Mouse (Mus musculus) MEL (cell line): ENCODE measurements around the gene Dpysl4. TPM values are rescaled to one million over a fixed set of nuclear protein-coding genes. Genes with fewer than 3 reads are reported as not detected.

Source experiments
- DNase-seq: peaks from one replicate; pipeline ENCODE4 v3.0.0; 2011; ENCODE audit warnings: low read depth, low spot score
- H3K27ac ChIP-seq: 2 replicates; pipeline ENCODE4 v1.5.1; 2012; ENCODE audit warnings: low read depth, mild to moderate bottlenecking, control low read depth, low read length, moderate library complexity; ENCODE audit not compliant: control insufficient read depth
- H3K27me3 ChIP-seq, 2 experiments: fragments of 150-350 bp in 1 of 2; sonication (generic) in 1 of 2; 2 replicates each; pipeline ENCODE4 v1.6.1; 2012; ENCODE audit warnings: low read length in 2 of 2, mild to moderate bottlenecking in 2 of 2, improper control_type of control experiment in 1 of 2, moderate library complexity in 1 of 2; ENCODE audit not compliant: insufficient read depth in 2 of 2, control insufficient read depth in 1 of 2
- H3K36me3 ChIP-seq, 2 experiments: 2 replicates each; pipeline ENCODE4 v1.6.1; 2012 to 2014; ENCODE audit warnings: low read length in 2 of 2, improper control_type of control experiment in 1 of 2, inconsistent platforms in 1 of 2, mild to moderate bottlenecking in 1 of 2; ENCODE audit not compliant: insufficient read depth in 2 of 2, control insufficient read depth in 1 of 2
- H3K4me1 ChIP-seq, 2 experiments: fragments of 150-350 bp in 1 of 2; sonication (generic) in 1 of 2; 2 replicates each; pipeline ENCODE4 v1.6.1; 2012; ENCODE audit warnings: low read length in 2 of 2, improper control_type of control experiment in 1 of 2, mild to moderate bottlenecking in 1 of 2; ENCODE audit not compliant: insufficient read depth in 2 of 2, control insufficient read depth in 1 of 2
- H3K4me3 ChIP-seq, 2 experiments: fragments of 150-350 bp in 1 of 2; sonication (generic) in 1 of 2; 2 replicates each; pipeline ENCODE4 v1.5.1; 2012; ENCODE audit warnings: low read depth in 2 of 2, low read length in 2 of 2, mild to moderate bottlenecking in 2 of 2, moderate library complexity in 2 of 2, control low read depth in 1 of 2, improper control_type of control experiment in 1 of 2; ENCODE audit not compliant: control insufficient read depth in 1 of 2, insufficient read depth in 1 of 2
- H3K79me2 ChIP-seq: 2 replicates; pipeline ENCODE4 v1.6.1; 2012; ENCODE audit warnings: mild to moderate bottlenecking, low read length, moderate library complexity; ENCODE audit not compliant: control insufficient read depth, poor library complexity, insufficient read depth
- H3K9ac ChIP-seq: 2 replicates; pipeline ENCODE4 v1.6.1; 2012; ENCODE audit warnings: low read depth, mild to moderate bottlenecking, control low read depth, low read length, moderate library complexity; ENCODE audit not compliant: control insufficient read depth, poor library complexity, severe bottlenecking
- H3K9me3 ChIP-seq: fragments of 150-350 bp; sonication (generic); replicated peaks from 2 replicates; pipeline ENCODE4 v1.6.1; 2012; ENCODE audit warnings: mild to moderate bottlenecking, low read length, improper control_type of control experiment, moderate library complexity; ENCODE audit not compliant: insufficient read depth
- CHD1 ChIP-seq: IDR thresholded peaks from 2 replicates; pipeline ENCODE4 v1.6.1; 2012; ENCODE audit warnings: low read depth, mild to moderate bottlenecking, inconsistent platforms, low read length, improper control_type of control experiment
- CTCF ChIP-seq, 3 experiments: IDR thresholded peaks in 2 of 3; conservative IDR thresholded peaks in 1 of 3; 2 replicates each; pipeline ENCODE4 v1.5.1; 2011 to 2012; ENCODE audit warnings: low read length in 3 of 3, low read depth in 2 of 3, mild to moderate bottlenecking in 2 of 3, improper control_type of control experiment in 1 of 3, inconsistent platforms in 1 of 3, mixed read lengths in 1 of 3, moderate library complexity in 1 of 3; ENCODE audit not compliant: control insufficient read depth in 1 of 3, insufficient read depth in 1 of 3, poor library complexity in 1 of 3, severe bottlenecking in 1 of 3
- ELF1 ChIP-seq: IDR thresholded peaks from 2 replicates; pipeline ENCODE4 v1.6.1; 2014; ENCODE audit warnings: low read depth, mild to moderate bottlenecking, inconsistent platforms, low read length, improper control_type of control experiment, moderate library complexity
- EP300 ChIP-seq, 2 experiments: IDR thresholded peaks; 2 replicates each; pipeline ENCODE4 v1.6.1; 2011; ENCODE audit warnings: improper control_type of control experiment in 2 of 2, low read length in 2 of 2, low read depth in 1 of 2, mild to moderate bottlenecking in 1 of 2
- GABPA ChIP-seq: IDR thresholded peaks from 2 replicates; pipeline ENCODE4 v1.6.1; 2012; ENCODE audit warnings: low read depth, mild to moderate bottlenecking, inconsistent platforms, low read length, improper control_type of control experiment, moderate library complexity
- KAT2A ChIP-seq: conservative IDR thresholded peaks from 2 replicates; pipeline ENCODE4 v1.6.1; 2012; ENCODE audit warnings: low read depth, low read length, improper control_type of control experiment, inconsistent platforms
- MAFK ChIP-seq: IDR thresholded peaks from 2 replicates; pipeline ENCODE4 v1.6.1; 2011; ENCODE audit warnings: low read depth, mild to moderate bottlenecking, low read length, improper control_type of control experiment, borderline replicate concordance
- MAZ ChIP-seq: IDR thresholded peaks from 2 replicates; pipeline ENCODE4 v1.6.1; 2012; ENCODE audit warnings: low read depth, mild to moderate bottlenecking, inconsistent platforms, low read length, improper control_type of control experiment
- MEF2A ChIP-seq: IDR thresholded peaks from 2 replicates; pipeline ENCODE4 v1.6.1; 2014; ENCODE audit warnings: low read depth, mild to moderate bottlenecking, inconsistent platforms, low read length, improper control_type of control experiment; ENCODE audit not compliant: poor library complexity, insufficient replicate concordance, severe bottlenecking; ENCODE audit errors: extremely low read depth
- MXI1 ChIP-seq: IDR thresholded peaks from 2 replicates; pipeline ENCODE4 v1.6.1; 2011; ENCODE audit warnings: mild to moderate bottlenecking, low read depth, low read length, improper control_type of control experiment
- NELFE ChIP-seq: IDR thresholded peaks from 2 replicates; pipeline ENCODE4 v1.6.1; 2011; ENCODE audit warnings: low read depth, low read length, improper control_type of control experiment
- POLR2AphosphoS5 ChIP-seq: IDR thresholded peaks from 2 replicates; pipeline ENCODE4 v1.6.1; 2012; ENCODE audit warnings: low read depth, borderline replicate concordance, mild to moderate bottlenecking, inconsistent platforms, low read length, moderate library complexity, mixed read lengths
- SIN3A ChIP-seq: IDR thresholded peaks from 2 replicates; pipeline ENCODE4 v1.6.1; 2012; ENCODE audit warnings: low read length, improper control_type of control experiment, inconsistent platforms
- TCF12 ChIP-seq: IDR thresholded peaks from 2 replicates; pipeline ENCODE4 v1.6.1; 2014; ENCODE audit warnings: low read depth, mild to moderate bottlenecking, inconsistent platforms, low read length, improper control_type of control experiment, moderate library complexity
- UBTF ChIP-seq: IDR thresholded peaks from 2 replicates; pipeline ENCODE4 v1.6.1; 2012; ENCODE audit warnings: low read depth, mild to moderate bottlenecking, inconsistent platforms, low read length, improper control_type of control experiment, moderate library complexity, borderline replicate concordance; ENCODE audit not compliant: insufficient read depth
- ZNF384 ChIP-seq: IDR thresholded peaks from 2 replicates; pipeline ENCODE4 v1.6.1; 2012; ENCODE audit warnings: low read depth, mild to moderate bottlenecking, inconsistent platforms, low read length, improper control_type of control experiment
- polyA plus RNA-seq, 2 experiments: library from polyadenylated mRNA; stranded (reverse) in 1 of 2; unstranded in 1 of 2; fragments of >175 nt in 1 of 2; fragments of >200 nt in 1 of 2; gene quantifications; 2 replicates each; pipeline versions ENCODE4 v1.2.1 to v1.2.4; 2012; ENCODE audit warnings: low replicate concordance in 2 of 2, low read depth in 1 of 2; ENCODE audit not compliant: insufficient read length in 2 of 2, insufficient read depth in 1 of 2, missing spikeins in 1 of 2
- total RNA-seq: library from RNA; depleted of rRNA; stranded (reverse); fragments of 300-350 nt; gene quantifications from 2 replicates; pipeline ENCODE4 v1.2.3, GENCODE M21; 2012

Dpysl4 gene
- total and polyA plus RNA-seq, 3 experiments = not detected

- no peaks in the 10 kb centered on the region for H3K4me1 ChIP-seq
- no peak overlapping the region for H3K27ac ChIP-seq
- no peaks in the 10 kb centered on the region for H3K9me3 ChIP-seq
- no peak overlapping the region for H3K4me3 ChIP-seq
- no peaks in the 10 kb centered on the region for H3K36me3 ChIP-seq
- no peaks in the 10 kb centered on the region for H3K79me2 ChIP-seq
- no peak for TF ChIP-seq NELFE
- H3K27me3 ChIP-seq = no peaks in the 10 kb centered on the region
- no peak overlapping the region for H3K9ac ChIP-seq
- DNase-seq = no peak
These were observed 8.0 kb downstream of the Dpysl4 start for GRCm38 (mm10) chr7:139093781-139094180.

- Histone ChIP-seq H3K79me2 (no peaks in the 10 kb centered on the region), H3K4me3 (no peak overlapping the region), H3K27ac (no peak overlapping the region), H3K4me1 (no peaks in the 10 kb centered on the region), H3K9ac (no peak overlapping the region), H3K27me3 (no peaks in the 10 kb centered on the region), H3K36me3 (no peaks in the 10 kb centered on the region), H3K9me3 (no peaks in the 10 kb centered on the region)
- no peak for DNase-seq
- TF ChIP-seq ELF1 (no peak), TCF12 (no peak), MEF2A (no peak), CHD1 (no peak), MXI1 (no peak), POLR2AphosphoS5 (no peak), UBTF (no peak), CTCF (IDR thresholded peaks at IDR 0.05 in 2 of 3, conservative IDR thresholded peaks at IDR 0.05 in 1 of 3; ENCODE audit: control insufficient read depth in 1 of 3, insufficient read depth in 1 of 3, low read depth in 2 of 3, low read length in 3 of 3, poor library complexity in 1 of 3, severe bottlenecking in 1 of 3) (no peak), MAZ (no peak), MAFK (no peak), SIN3A (no peak)
These were observed 9.0 kb downstream of the Dpysl4 start for GRCm38 (mm10) chr7:139094761-139095160.

- TF ChIP-seq KAT2A (no peak), MEF2A (no peak), GABPA (no peak), POLR2AphosphoS5 (no peak), ZNF384 (no peak), EP300 (IDR thresholded peaks at IDR 0.05; ENCODE audit: low read depth in 1 of 2, low read length in 2 of 2) (no peak)
- no peak overlapping the region for H3K4me3 ChIP-seq
- H3K79me2 ChIP-seq = no peaks in the 10 kb centered on the region
- no peaks in the 10 kb centered on the region for H3K4me1 ChIP-seq
- H3K36me3 ChIP-seq = no peaks in the 10 kb centered on the region
- H3K9ac ChIP-seq = no peak overlapping the region
- no peak overlapping the region for H3K27ac ChIP-seq
- H3K9me3 ChIP-seq = no peaks in the 10 kb centered on the region
- no peaks in the 10 kb centered on the region for H3K27me3 ChIP-seq
- no peak for DNase-seq
These were observed 9.5 kb downstream of the Dpysl4 start for GRCm38 (mm10) chr7:139095282-139095681.
